Mouse (Mus musculus) spleen, postnatal 10 days (tissue): ENCODE results near the gene Inhbb.

Experiments used
- DNase-seq, 2 experiments: peaks; one replicate each; pipeline ENCODE4 v3.0.0; 2021 to 2022; ENCODE audit warnings: low spot score in 2 of 2

The Inhbb gene

GRCm38 (mm10) chr1:119419151-119420105, 2.6 kb downstream of the Inhbb start:
- no peak for DNase-seq

- DNase-seq = no peak
Observed at GRCm38 (mm10) chr1:119417991-119418390, 4.1 kb downstream of the Inhbb start.

- no peak for DNase-seq
Observed at GRCm38 (mm10) chr1:119417542-119417941, 4.5 kb downstream of the Inhbb start.

- DNase-seq = no peak
Observed at GRCm38 (mm10) chr1:119416610-119417009, 5.4 kb downstream of the Inhbb start.

- no peak for DNase-seq
Observed at GRCm38 (mm10) chr1:119416177-119416576, 5.9 kb downstream of the Inhbb start.

DNA sequence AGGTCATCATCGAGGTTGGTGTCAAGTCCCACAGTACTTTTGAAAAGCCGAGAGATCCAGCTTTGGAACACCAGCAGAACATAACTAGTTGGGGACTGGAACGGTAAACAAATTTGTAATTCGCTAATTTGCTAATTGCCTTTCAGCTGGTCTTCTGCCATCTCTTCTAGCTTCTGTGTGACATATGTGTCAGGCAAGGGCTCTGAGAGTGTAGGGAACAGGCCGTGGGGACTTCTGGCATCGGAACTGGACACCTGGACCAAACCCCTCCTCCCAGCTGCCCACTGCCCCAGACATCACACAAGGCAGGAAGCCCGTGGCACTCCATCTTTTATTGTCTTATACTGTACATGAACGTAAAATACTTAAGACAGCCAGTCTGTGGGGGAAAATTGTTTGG, 6.9 kb downstream of the Inhbb start:
- no peak for DNase-seq

- no peak for DNase-seq
Observed at GRCm38 (mm10) chr1:119410661-119411060, 11.4 kb downstream of the Inhbb start.

- no peak for DNase-seq
Observed at GRCm38 (mm10) chr1:119409599-119410168, 12.4 kb downstream of the Inhbb start.

- no peak for DNase-seq
Observed at GRCm38 (mm10) chr1:119409106-119409505, 12.9 kb downstream of the Inhbb start.

- no peak for DNase-seq
Observed at GRCm38 (mm10) chr1:119407691-119408315, 14.2 kb downstream of the Inhbb start.

DNA sequence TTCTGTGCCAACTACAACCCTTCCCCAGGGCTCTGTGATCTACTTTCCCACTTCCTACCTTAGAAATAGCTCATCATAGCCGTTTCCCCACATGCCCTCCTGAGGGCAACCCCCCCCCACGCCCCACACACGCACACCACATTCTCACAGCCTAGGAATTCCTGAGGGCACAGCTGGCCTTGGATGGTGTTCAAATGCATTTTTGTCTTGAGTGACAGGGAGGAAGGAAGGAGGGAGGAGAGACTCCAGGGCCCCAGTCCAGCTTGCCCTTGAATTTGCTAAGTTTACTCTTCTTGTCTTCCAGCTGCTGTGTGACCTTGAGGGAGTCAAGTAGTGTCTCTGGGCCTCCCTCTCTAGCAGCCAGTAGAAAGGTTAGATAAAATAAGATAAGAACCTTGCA, 17.2 kb downstream of the Inhbb start:
- no peak for DNase-seq

DNA sequence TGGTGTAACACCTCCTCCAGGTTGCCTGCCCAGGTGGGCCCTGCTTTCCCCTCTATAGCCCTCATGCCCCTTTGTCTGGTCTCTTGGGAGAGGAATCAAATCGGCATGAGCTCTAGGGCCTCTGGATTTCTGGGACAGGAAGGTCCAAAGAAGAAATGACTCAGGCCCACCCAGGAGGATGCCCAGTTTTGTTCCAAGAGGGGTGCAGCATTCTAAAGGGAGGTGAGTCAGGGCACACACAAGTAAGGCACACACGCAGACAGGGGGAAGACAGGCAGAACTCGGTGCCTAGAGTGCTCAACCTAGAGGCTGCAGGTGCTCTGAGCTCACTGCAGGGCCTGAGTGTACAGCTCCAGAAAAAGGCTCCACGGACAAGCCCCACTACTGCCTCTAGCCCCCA, 17.7 kb downstream of the Inhbb start:
- DNase-seq = no peak

GRCm38 (mm10) chr1:119401249-119401648, 20.8 kb downstream of the Inhbb start:
- no peak for DNase-seq

- DNase-seq = no peak
Observed at GRCm38 (mm10) chr1:119398640-119399039, 23.4 kb downstream of the Inhbb start.

- no peak for DNase-seq
Observed at GRCm38 (mm10) chr1:119397839-119398238, 24.2 kb downstream of the Inhbb start.

DNA sequence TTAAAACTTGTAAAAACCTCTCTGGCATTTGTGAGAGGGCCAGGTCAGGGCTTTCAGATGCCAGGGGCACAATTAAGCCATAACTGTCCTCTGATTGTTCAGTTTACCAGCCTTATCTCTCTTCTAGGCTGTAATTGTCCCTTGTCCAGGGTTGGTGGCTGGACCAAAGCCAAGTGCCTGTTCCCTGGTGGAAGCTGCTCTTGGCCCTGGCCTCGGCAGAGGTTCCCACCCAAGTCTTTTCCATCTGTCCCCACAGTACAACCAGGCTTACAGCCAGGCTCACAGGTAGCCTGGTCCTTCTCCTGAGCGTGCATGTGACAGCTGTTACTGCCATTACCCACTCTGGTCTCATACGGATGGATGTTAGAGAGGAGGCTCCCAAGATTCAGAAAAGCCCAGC, 30.7 kb downstream of the Inhbb start:
- no peak for DNase-seq

DNA sequence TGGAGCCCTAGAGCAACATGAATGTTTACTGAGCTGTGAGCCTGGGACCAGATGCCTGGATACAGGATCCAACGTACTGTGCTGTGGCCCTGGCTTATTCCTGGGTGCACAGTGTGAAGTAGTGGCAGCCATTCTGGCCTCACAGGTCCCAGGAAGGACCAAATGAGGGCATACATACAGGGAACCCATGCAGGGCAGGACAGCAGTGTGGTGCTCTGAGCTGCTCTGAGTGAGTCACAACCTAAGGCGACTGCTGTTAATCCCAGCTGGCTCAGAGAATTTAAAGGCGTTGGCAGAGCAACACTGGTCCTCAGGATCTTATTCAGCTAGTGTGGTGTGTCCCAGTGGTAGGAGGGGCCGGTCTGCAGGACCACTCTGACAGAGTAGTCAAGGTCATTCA, 31.4 kb downstream of the Inhbb start:
- no peak for DNase-seq

- DNase-seq = no peak
Observed at GRCm38 (mm10) chr1:119389771-119390500, 32.1 kb downstream of the Inhbb start.

GRCm38 (mm10) chr1:119388664-119389396, 33.2 kb downstream of the Inhbb start:
- DNase-seq = no peak

GRCm38 (mm10) chr1:119386306-119386705, 35.7 kb downstream of the Inhbb start:
- no peak for DNase-seq

DNA sequence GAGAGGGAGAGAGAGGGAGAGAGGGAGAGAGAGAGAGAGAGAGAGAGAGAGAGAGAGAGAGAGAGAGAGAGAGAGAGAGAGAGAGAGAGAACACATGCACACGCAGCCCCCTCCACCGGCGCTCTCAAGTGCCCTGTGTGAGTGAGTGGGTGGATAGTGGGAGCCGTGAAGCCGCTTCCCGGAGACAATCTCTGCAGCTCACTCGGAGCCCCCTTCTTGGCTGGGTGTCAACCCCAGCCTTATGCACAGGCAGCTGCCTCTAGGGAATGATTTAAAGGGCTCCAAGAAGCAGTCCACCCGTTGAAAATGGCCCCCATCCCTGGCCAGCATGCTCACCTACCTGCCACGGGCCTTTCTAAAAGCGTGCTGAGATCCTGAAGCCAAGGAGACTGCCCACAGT, 38.1 kb downstream of the Inhbb start:
- DNase-seq = no peak
